Mouse (Mus musculus): ENCODE results near the gene Ptprq.

Gene Ptprq

GRCm38 (mm10) chr10:107719806-107720205, at the start of gene Ptprq:
Ptprq (minus strand) TSS chr10:107720051.
- no peak for DNase-seq (ENCODE audit: low spot score)

DNA sequence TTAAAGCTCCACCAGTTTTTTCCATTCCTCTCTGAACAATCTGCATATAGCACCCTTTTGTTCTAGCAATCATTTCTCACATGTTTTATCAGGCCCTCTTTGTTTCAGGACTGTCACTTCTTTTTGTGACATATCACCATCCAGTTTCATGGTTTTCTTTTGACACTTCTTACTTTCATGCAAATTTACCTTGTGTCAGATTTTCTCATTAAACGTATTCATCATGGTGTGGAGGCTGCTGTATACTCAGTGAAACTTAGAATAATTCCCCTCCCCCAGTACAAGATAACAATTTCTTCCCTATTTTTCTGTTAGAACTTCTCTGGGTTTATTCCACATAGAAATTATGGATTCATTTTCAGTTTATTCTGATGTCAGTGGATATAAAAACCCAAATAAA, 39.8 kb upstream of the Ptprq start:
- no peak for DNase-seq (ENCODE audit: low spot score)

- DNase-seq (ENCODE audit: low spot score) = no peak
Measured at GRCm38 (mm10) chr10:107753471-107753870, 33.6 kb upstream of the Ptprq start.

DNA sequence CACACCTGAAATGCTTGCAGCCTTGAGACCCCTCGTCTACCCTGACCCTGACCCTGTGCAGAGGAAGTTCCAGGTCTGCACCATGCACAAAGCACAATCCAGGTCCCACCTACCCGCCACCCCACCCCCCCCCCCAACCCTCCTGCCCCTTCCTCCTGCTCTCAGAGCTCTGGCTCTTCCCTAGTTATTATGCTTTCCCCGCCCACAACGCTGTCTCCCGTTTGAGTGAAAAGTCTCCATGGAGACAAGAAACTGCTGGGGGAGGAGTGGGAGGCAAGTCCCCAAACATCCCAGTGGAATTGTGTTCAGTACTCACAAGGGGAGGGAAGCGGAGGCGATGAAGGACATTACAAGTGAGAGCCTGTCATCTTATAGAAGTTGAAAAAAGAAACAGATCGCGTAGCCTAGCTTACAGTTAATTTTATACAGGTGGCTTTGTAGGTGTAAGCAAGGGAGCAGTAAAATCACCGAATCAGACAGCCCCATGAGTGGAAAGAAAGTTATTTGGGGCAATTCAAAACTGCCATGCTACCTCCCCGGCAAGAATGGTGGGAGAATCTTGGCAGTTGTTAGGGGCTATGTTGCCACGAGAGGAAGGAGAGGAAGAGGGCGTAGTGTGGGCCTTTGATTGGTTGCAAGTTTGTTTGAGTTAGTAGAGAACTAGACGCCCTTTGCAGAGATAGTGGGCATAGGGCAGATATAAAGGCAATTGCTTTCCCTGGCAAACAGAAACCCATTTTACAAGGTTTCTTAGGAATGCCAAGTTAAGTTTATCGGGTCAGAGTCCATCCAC, 32.7 kb upstream of the Ptprq start:
- no peak for DNase-seq (ENCODE audit: low spot score)

GRCm38 (mm10) chr10:107751944-107752343, 32.1 kb upstream of the Ptprq start:
- DNase-seq (ENCODE audit: low spot score) = no peak

GRCm38 (mm10) chr10:107747566-107747965, 27.7 kb upstream of the Ptprq start:
- DNase-seq (ENCODE audit: low spot score) = peak; percentile 10

DNA sequence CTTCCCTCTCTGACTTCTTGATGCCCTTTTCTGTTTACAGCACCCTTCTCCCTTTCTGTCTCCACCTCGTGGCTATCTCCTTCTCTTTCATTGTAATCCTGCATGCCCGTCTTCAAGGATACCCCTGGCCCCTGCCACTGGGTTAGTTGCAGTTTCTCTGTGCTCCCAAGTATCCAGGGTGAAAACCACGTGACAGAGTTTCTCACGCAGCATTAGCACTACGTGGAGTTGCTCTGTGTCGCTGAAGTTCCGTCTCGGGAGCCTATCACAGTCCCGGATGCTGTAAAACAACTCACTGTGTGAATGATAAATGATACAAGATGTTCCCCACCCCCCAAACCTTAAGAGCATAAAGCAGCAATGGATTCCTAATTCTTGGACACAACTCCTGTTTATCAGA, 26.9 kb upstream of the Ptprq start:
- no peak for DNase-seq (ENCODE audit: low spot score)

DNA sequence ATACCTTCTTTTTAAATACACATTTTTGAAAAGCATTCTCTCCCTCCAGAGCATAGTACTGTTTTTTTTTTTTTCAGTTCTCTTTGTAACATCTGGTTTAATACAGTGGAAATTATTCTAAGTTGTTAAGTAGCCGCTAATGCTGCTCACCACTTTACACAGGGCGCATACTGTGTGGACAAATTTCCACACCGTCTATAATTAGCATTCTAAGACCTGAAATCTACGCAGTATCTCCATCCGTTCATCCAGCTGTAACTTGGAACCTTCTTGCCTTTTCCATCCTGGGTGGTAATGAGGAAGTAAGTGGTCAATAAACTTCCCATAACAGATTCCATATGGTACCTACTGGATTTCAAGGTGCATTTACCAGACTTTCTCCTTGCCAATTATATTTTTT, 20.0 kb upstream of the Ptprq start:
- DNase-seq (ENCODE audit: low spot score) = no peak

DNA sequence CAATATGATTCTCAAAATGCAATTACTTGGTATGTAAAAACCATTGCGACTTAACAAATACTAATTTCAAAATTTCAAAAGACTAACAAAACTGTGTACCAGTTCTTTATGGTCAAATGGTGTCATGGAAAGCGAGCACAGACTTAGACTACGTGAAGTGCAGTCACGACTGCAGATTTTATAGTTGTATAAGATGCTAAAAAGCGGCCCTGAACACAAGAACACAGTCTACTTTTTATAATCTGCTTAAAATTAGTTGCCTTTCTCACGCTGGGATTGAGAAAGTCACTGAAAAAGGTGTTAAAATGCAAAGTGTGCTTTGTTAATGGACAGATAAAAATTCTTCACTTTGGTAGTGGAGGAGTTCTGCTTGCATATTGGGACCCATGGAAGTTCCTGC, 17.9 kb upstream of the Ptprq start:
- no peak for DNase-seq (ENCODE audit: low spot score)

GRCm38 (mm10) chr10:107735448-107735847, 15.6 kb upstream of the Ptprq start:
- no peak for DNase-seq (ENCODE audit: low spot score)

DNA sequence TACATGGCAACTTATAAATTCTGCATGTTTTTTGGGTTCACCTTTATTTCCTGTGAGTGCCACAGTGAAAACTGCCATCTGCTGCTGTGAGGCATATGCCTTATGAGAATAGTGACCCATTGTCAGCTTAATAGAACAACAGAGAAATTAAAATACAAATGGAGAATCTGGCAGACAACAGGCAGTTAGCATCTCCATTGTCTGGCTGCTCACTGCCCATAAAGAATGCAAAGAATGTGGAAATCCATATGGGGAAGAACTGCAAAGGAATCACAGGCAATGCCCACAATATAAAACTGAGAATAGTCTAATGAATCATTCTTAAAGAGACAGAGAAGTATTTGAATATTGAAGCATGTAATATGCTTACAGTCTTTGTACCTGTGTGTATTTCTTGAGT, 14.5 kb upstream of the Ptprq start:
- no peak for DNase-seq (ENCODE audit: low spot score)

- DNase-seq (ENCODE audit: low spot score) = no peak
Measured at GRCm38 (mm10) chr10:107725631-107726030, 5.8 kb upstream of the Ptprq start.

DNA sequence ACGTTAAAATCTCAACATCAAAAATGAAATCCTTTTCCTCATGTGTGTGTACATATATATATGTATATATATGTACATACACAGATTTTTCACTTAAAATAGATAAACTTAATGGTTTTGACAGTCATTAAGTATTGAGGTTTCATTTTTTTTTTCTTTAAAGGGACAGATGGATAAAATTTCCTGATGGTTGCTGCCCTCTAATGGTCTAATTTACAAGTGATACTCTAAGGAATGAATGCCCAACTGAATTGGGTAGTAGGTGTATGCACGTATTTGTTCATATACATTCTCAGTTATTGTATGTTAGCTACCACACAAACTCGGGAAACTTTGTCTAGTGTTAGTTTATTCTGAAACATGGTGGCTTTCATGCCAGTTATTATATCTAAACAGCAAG, 15.4 kb downstream of the Ptprq start:
- no peak for DNase-seq (ENCODE audit: low spot score)

DNA sequence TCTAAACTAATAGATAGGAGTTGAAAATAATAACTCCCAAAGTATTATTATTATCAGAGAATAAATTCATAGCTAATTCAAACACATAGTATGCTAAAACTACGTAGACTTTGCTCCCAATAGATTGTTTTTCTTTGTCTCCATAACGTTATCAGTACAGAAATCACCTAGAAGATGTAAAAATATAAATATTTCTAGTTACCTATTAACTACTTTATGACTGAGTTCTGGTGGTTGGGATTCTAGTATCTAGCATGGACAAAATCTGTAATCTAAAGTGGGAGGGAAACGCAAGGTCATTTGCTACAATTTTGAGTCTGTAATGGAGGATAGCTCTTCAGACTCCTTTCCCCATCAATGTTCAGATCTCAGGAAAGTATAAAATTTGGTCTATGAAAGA, 18.9 kb downstream of the Ptprq start:
- DNase-seq (ENCODE audit: low spot score) = no peak

DNA sequence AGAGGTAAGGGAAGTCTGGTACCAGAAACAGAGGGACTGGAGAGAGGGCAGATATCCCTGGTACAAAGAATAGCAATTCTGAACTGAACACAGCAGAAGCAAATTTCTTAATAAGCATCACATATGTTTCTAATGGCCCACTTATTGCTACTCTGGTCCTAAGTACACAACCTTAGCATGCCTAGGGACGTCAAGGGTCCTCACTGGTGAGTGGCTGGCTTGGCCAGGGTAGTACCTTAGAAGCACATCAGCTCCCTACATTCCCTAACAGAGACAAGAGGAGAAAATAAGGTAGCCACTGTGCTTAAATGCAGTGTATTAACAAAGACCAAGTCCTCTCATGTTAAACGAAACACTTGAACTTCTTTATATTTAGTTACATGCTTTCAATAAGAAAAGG, 21.1 kb downstream of the Ptprq start:
- DNase-seq (ENCODE audit: low spot score) = no peak

- DNase-seq (ENCODE audit: low spot score) = no peak
Measured at GRCm38 (mm10) chr10:107697177-107697576, 22.7 kb downstream of the Ptprq start.

DNA sequence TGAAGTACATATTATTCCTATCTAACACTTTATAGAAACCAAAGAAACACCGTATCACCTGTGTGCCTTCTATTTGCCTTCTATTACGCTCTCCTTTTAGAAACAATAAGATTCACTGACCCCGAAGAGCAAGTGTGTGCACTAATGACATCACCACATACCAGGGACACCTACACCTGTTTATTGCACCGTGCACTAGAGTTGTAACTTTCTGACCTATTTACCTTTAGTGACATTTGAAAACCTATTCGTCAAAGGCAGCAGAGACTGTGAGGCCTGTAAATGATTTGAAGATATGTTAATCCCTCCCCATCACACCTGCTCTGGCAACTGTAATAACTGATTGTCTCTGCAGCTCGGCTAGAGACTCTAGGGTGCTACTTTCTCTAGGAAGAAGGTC, 32.5 kb downstream of the Ptprq start:
- no peak for DNase-seq (ENCODE audit: low spot score)

GRCm38 (mm10) chr10:107675994-107676393, 43.9 kb downstream of the Ptprq start:
- DNase-seq (ENCODE audit: low spot score) = no peak

DNA sequence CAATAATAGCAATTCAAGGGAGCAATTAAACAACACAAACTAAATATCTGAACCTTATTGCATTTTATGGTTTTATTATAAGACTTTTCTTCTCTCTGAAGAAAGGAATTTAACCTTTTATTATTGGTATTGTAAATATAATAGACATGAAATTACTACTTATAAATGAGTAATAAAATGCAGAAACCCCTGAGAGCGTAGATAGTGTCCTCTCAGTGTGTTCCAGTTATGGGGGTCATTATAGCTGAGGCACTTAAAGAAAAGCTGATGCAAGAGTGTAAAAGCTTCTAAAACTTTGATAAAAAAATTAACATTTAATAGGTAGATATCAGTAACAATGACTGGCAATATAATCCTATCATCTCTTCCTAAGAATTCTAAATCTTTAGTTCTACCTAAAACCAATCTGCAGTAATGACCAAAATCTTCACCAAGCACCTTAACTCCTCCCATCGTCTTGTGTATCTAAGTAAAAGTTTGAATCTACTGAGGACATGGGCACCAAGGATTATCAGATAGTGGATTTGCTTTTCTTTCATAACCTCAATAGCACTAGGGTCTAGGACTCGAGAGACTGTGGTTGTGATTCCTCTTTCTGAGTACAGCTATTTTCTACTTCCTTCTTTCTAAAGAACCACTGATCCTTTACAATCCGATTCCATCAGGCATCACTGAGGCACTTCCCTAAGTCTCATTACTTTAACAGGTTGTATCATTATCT, 51.3 kb downstream of the Ptprq start:
- DNase-seq (ENCODE audit: low spot score) = no peak

DNA sequence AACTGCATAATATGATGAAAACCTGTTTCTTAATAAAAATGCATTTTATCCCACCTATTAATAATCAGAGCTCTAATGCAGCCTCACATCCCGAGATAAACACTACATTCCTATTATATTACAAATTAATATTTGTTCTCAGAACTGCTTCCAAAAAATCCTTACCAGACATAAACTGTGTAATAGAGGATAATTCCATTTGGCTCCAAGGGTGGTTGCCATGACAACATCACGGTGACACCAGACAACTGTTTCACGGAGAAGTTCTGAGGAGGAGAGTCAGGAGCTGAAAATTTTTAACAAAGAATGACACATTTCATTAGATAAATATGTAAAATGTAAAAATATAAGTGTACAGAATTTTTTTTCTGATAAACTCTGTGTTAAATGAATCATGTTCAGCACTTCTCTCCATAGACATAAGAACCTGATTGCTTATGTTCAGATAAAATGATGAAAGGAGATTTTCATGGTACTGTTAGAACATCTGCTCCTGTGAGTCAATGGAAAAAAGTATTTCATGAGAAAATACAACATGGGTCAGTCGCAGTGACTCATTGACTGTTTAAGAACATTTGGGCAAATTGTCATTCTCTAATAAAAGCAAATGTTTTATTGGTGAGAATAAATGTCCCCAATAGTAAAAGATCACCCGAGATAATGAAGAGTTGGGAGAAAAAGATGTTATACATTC, 57.3 kb downstream of the Ptprq start:
- DNase-seq (ENCODE audit: low spot score) = peak; percentile 53

DNA sequence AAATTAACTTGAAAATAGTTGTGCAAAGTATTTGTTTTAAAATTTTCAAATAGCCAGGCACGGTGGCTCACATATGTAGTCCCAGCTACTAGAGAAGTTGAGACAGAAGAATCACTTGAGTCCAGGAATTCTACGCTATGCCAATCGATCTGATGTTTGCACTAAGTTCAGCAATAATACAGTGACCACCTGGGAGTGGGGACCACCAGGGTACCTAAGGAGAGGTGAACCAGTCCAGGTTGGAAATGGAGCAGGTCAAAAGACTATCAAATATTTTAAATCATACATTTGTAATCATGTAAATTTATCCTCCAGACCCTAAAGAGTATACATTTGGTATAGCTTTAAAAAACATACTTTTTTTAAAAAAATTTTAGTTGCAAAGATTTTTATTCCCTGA, 57.9 kb downstream of the Ptprq start:
- DNase-seq (ENCODE audit: low spot score) = no peak

- no peak for DNase-seq (ENCODE audit: low spot score)
Measured at GRCm38 (mm10) chr10:107659141-107659540, 60.7 kb downstream of the Ptprq start.

GRCm38 (mm10) chr10:107649687-107650086, 70.2 kb downstream of the Ptprq start:
- DNase-seq (ENCODE audit: low spot score) = no peak

Data from urinary bladder, postnatal 14 days (tissue).